Mouse (Mus musculus) megakaryocyte progenitor cell, adult 5-6 weeks (primary cell): ENCODE measurements around the gene Serinc3. TPM values are rescaled to one million over a fixed set of nuclear protein-coding genes. Genes with fewer than 3 reads are reported as not detected.

Source experiments
- ATAC-seq: replicated peaks from 2 replicates; pipeline ENCODE4 v1.8.0; 2016; ENCODE audit warnings: mild to moderate bottlenecking, moderate TSS enrichment, inconsistent platforms; ENCODE audit not compliant: poor library complexity
- total RNA-seq, 2 experiments: library from RNA; stranded (forward) in 1 of 2; stranded (reverse) in 1 of 2; fragments of 157-497, 149-512 nt in 1 of 2; fragments of 200-1000 nt in 1 of 2; gene quantifications; 2 replicates each; pipeline versions ENCODE4 v1.2.3 to v1.2.4; 2015 to 2017

The Serinc3 gene
- total RNA-seq, 2 experiments from 2014 or later = 470 to 693 TPM

- peak; percentile 76 for ATAC-seq
Measured at GRCm38 (mm10) chr2:163597661-163598060, 47.3 kb downstream of the Serinc3 start.

- ATAC-seq = no peak
Measured at GRCm38 (mm10) chr2:163596873-163597155, 48.1 kb downstream of the Serinc3 start.

GRCm38 (mm10) chr2:163596057-163596872 is 48.7 kb downstream of the Serinc3 start:
- peak; percentile 38 for ATAC-seq

GRCm38 (mm10) chr2:163595119-163595518 is 49.8 kb downstream of the Serinc3 start:
- ATAC-seq = no peak

GRCm38 (mm10) chr2:163593636-163594282 is 51.2 kb downstream of the Serinc3 start:
- ATAC-seq = no peak

GRCm38 (mm10) chr2:163592084-163592483 is 52.8 kb downstream of the Serinc3 start:
- ATAC-seq = peak; percentile 41; the same call in 1 of the 2 replicates

- no peak for ATAC-seq
Measured at GRCm38 (mm10) chr2:163590996-163591395, 53.9 kb downstream of the Serinc3 start.

- ATAC-seq = peak; percentile 60
Measured at GRCm38 (mm10) chr2:163590211-163590610, 54.7 kb downstream of the Serinc3 start.

GRCm38 (mm10) chr2:163587506-163587905 is 57.4 kb downstream of the Serinc3 start:
- peak; percentile 18; the same call in 1 of the 2 replicates for ATAC-seq

- ATAC-seq = peak; percentile 65
Measured at GRCm38 (mm10) chr2:163586384-163587261, 58.3 kb downstream of the Serinc3 start.

GRCm38 (mm10) chr2:163584088-163584426 is 60.9 kb downstream of the Serinc3 start:
- no peak for ATAC-seq

- ATAC-seq = no peak
Measured at GRCm38 (mm10) chr2:163583226-163584087, 61.5 kb downstream of the Serinc3 start.

- ATAC-seq = peak; percentile 77
Measured at GRCm38 (mm10) chr2:163580069-163580945, 64.6 kb downstream of the Serinc3 start.

- ATAC-seq = no peak
Measured at GRCm38 (mm10) chr2:163577986-163578385, 66.9 kb downstream of the Serinc3 start.

GRCm38 (mm10) chr2:163575248-163575647 is 69.7 kb downstream of the Serinc3 start:
- ATAC-seq = no peak

- ATAC-seq = no peak
Measured at GRCm38 (mm10) chr2:163574321-163574720, 70.6 kb downstream of the Serinc3 start.
